Mouse (Mus musculus): ENCODE measurements around the gene H3f3b. TPM values are rescaled to one million over a fixed set of nuclear protein-coding genes. Genes with fewer than 3 reads are reported as not detected.

The H3f3b gene
- 649 TPM for polyA plus RNA-seq (2014; fragmentation: Illumina TruSeq; extraction: RNeasy Lipid Tissue Mini Kit (QIAGEN cat#74804); ENCODE audit: low read depth, low replicate concordance)

GRCm38 (mm10) chr11:116027756-116028155 is at the start of gene H3f3b:
TSS of gene H3f3b (minus strand) at chr11:116027962.

GRCm38 (mm10) chr11:116030088-116030897 is 2.5 kb upstream of the H3f3b start, which contains the start of gene Unk:
TSS of gene Unk (plus strand) at chr11:116030322.

GRCm38 (mm10) chr11:116012262-116012947 is 15.4 kb downstream of the H3f3b start, which contains the start of gene Galk1:
TSS of gene Galk1 (minus strand) at chr11:116012719.

GRCm38 (mm10) chr11:115974309-115975082 is 53.3 kb downstream of the H3f3b start, which contains the start of gene Itgb4:
TSS of gene Itgb4 (plus strand) at chr11:115974709.

Other genes starting within 250 kb of the H3f3b start
- 1.2 TPM for gene Caskin2, start 214.3 kb downstream of the H3f3b start, polyA plus RNA-seq (2014; fragmentation: Illumina TruSeq; extraction: RNeasy Lipid Tissue Mini Kit (QIAGEN cat#74804); ENCODE audit: low read depth, low replicate concordance)
- gene Tsen54, start 213.2 kb downstream of the H3f3b start, polyA plus RNA-seq (2014; fragmentation: Illumina TruSeq; extraction: RNeasy Lipid Tissue Mini Kit (QIAGEN cat#74804); ENCODE audit: low read depth, low replicate concordance), result not detected
- not detected for gene Llgl2, start 203.9 kb downstream of the H3f3b start, polyA plus RNA-seq (2014; fragmentation: Illumina TruSeq; extraction: RNeasy Lipid Tissue Mini Kit (QIAGEN cat#74804); ENCODE audit: low read depth, low replicate concordance)
- gene Myo15b, start 169.6 kb downstream of the H3f3b start, polyA plus RNA-seq (2014; fragmentation: Illumina TruSeq; extraction: RNeasy Lipid Tissue Mini Kit (QIAGEN cat#74804); ENCODE audit: low read depth, low replicate concordance), result not detected
- not detected for gene Smim5, start 128.0 kb downstream of the H3f3b start, polyA plus RNA-seq (2014; fragmentation: Illumina TruSeq; extraction: RNeasy Lipid Tissue Mini Kit (QIAGEN cat#74804); ENCODE audit: low read depth, low replicate concordance)
- gene Smim6, start 115.9 kb downstream of the H3f3b start, polyA plus RNA-seq (2014; fragmentation: Illumina TruSeq; extraction: RNeasy Lipid Tissue Mini Kit (QIAGEN cat#74804); ENCODE audit: low read depth, low replicate concordance), result not detected
- 8.3 TPM for gene Sap30bp, start 94.7 kb downstream of the H3f3b start, polyA plus RNA-seq (2014; fragmentation: Illumina TruSeq; extraction: RNeasy Lipid Tissue Mini Kit (QIAGEN cat#74804); ENCODE audit: low read depth, low replicate concordance)
- gene Recql5, start 94.5 kb downstream of the H3f3b start, polyA plus RNA-seq (2014; fragmentation: Illumina TruSeq; extraction: RNeasy Lipid Tissue Mini Kit (QIAGEN cat#74804); ENCODE audit: low read depth, low replicate concordance), result 3.6 TPM
- not detected for gene Itgb4, start 53.3 kb downstream of the H3f3b start, polyA plus RNA-seq (2014; fragmentation: Illumina TruSeq; extraction: RNeasy Lipid Tissue Mini Kit (QIAGEN cat#74804); ENCODE audit: low read depth, low replicate concordance)
- not detected for gene Galk1, start 15.2 kb downstream of the H3f3b start, polyA plus RNA-seq (2014; fragmentation: Illumina TruSeq; extraction: RNeasy Lipid Tissue Mini Kit (QIAGEN cat#74804); ENCODE audit: low read depth, low replicate concordance)
- gene Unk, start 2.4 kb upstream of the H3f3b start, polyA plus RNA-seq (2014; fragmentation: Illumina TruSeq; extraction: RNeasy Lipid Tissue Mini Kit (QIAGEN cat#74804); ENCODE audit: low read depth, low replicate concordance), result 2.2 TPM
- gene Unc13d, start 50.0 kb upstream of the H3f3b start, polyA plus RNA-seq (2014; fragmentation: Illumina TruSeq; extraction: RNeasy Lipid Tissue Mini Kit (QIAGEN cat#74804); ENCODE audit: low read depth, low replicate concordance), result not detected
- 20.4 TPM for gene Wbp2, start 59.0 kb upstream of the H3f3b start, polyA plus RNA-seq (2014; fragmentation: Illumina TruSeq; extraction: RNeasy Lipid Tissue Mini Kit (QIAGEN cat#74804); ENCODE audit: low read depth, low replicate concordance)
- gene Trim47, start 99.2 kb upstream of the H3f3b start, polyA plus RNA-seq (2014; fragmentation: Illumina TruSeq; extraction: RNeasy Lipid Tissue Mini Kit (QIAGEN cat#74804); ENCODE audit: low read depth, low replicate concordance), result not detected
- 6.2 TPM for gene Trim65, start 103.2 kb upstream of the H3f3b start, polyA plus RNA-seq (2014; fragmentation: Illumina TruSeq; extraction: RNeasy Lipid Tissue Mini Kit (QIAGEN cat#74804); ENCODE audit: low read depth, low replicate concordance)
- gene Mrpl38, start 110.9 kb upstream of the H3f3b start, polyA plus RNA-seq (2014; fragmentation: Illumina TruSeq; extraction: RNeasy Lipid Tissue Mini Kit (QIAGEN cat#74804); ENCODE audit: low read depth, low replicate concordance), result 2.7 TPM
- gene Fbf1, start 140.2 kb upstream of the H3f3b start, polyA plus RNA-seq (2014; fragmentation: Illumina TruSeq; extraction: RNeasy Lipid Tissue Mini Kit (QIAGEN cat#74804); ENCODE audit: low read depth, low replicate concordance), result 17.7 TPM
- gene Ten1, start 170.9 kb upstream of the H3f3b start, polyA plus RNA-seq (2014; fragmentation: Illumina TruSeq; extraction: RNeasy Lipid Tissue Mini Kit (QIAGEN cat#74804); ENCODE audit: low read depth, low replicate concordance), result 2.0 TPM
- 192 TPM for gene Acox1, start 171.1 kb upstream of the H3f3b start, polyA plus RNA-seq (2014; fragmentation: Illumina TruSeq; extraction: RNeasy Lipid Tissue Mini Kit (QIAGEN cat#74804); ENCODE audit: low read depth, low replicate concordance)
- gene Evpl, start 210.1 kb upstream of the H3f3b start, polyA plus RNA-seq (2014; fragmentation: Illumina TruSeq; extraction: RNeasy Lipid Tissue Mini Kit (QIAGEN cat#74804); ENCODE audit: low read depth, low replicate concordance), result not detected
- 10.0 TPM for gene Srp68, start 246.3 kb upstream of the H3f3b start, polyA plus RNA-seq (2014; fragmentation: Illumina TruSeq; extraction: RNeasy Lipid Tissue Mini Kit (QIAGEN cat#74804); ENCODE audit: low read depth, low replicate concordance)

All from adrenal gland, adult 10 weeks (tissue).